Mouse (Mus musculus) kidney, adult 2 months (tissue): ENCODE measurements around the gene Wbp4.

Source experiments
- CTCF ChIP-seq: fragments of 200-500 bp; conservative IDR thresholded peaks from 2 replicates; pipeline ENCODE4 v1.5.1; 2011; ENCODE audit warnings: low read depth, mild to moderate bottlenecking, control low read depth, low read length, moderate library complexity, mixed read lengths; ENCODE audit not compliant: insufficient read depth, insufficient read length
- POLR2A ChIP-seq: fragments of 200-500 bp; IDR thresholded peaks from one replicate; pipeline ENCODE4 v1.6.1; 2011; ENCODE audit warnings: low read depth, low read length, control low read depth

- TF ChIP-seq POLR2A (no peak), CTCF (peak; percentile 33; the same call in 1 of the 2 replicates)
These were observed 5.8 kb upstream of the Wbp4 start for GRCm38 (mm10) chr14:79486993-79487731.
